In genomic region chr15:81915663-81916062, GRCm38 (mm10) we compare ENCODE assay signal across 13 mouse cellular contexts.
"Had no signal": no experiment of that assay in that cellular context is flagged by ENCODE, and none has a peak within 500 bp of the region (broad histone marks: within the 10 kb centered on the region; RNA-seq: fewer than 3 reads in every experiment).

No protein-coding gene starts in this region.

- DNase-seq: kidney, adult 9 months; kidney, postnatal 36 days; layer of hippocampus, adult 9-11 months; layer of hippocampus, postnatal 36 days; lung, adult 18-20 months; midbrain, embryonic 14.5 days; thymus, adult 18-20 months; thymus, postnatal 14 days had no signal

- H3K27ac ChIP-seq: kidney, postnatal 0 days; limb, embryonic 15.5 days; midbrain, embryonic 10.5 days; neural tube, embryonic 12.5 days; stomach, postnatal 0 days had no signal

- H3K4me2 ChIP-seq: limb, embryonic 15.5 days; neural tube, embryonic 12.5 days had no signal

- H3K9ac ChIP-seq: limb, embryonic 15.5 days; neural tube, embryonic 12.5 days had no signal

- H3K9me3 ChIP-seq: limb, embryonic 15.5 days; midbrain, embryonic 10.5 days; neural tube, embryonic 12.5 days had no signal

- H3K4me1 ChIP-seq: midbrain, embryonic 10.5 days; neural tube, embryonic 12.5 days had no signal

- H3K27me3 ChIP-seq: limb, embryonic 15.5 days; neural tube, embryonic 12.5 days had no signal

- H3K4me3 ChIP-seq: limb, embryonic 15.5 days; midbrain, embryonic 10.5 days; neural tube, embryonic 12.5 days had no signal
